15 mouse cellular contexts compared by ENCODE assay signal in genomic region chr9:122185953-122186352, GRCm38 (mm10).
A peak's percentile ranks its signal among the peaks of the same experiment; 100 is the strongest.
DNase-seq lines count a peak whose midpoint lies in the region; ATAC-seq and TF ChIP-seq lines count a peak whose summit lies in the region.
"Had no signal": no experiment of that assay in that cellular context is flagged by ENCODE, and none has a peak within 500 bp of the region (broad histone marks: within the 10 kb centered on the region; RNA-seq: fewer than 3 reads in every experiment).

No protein-coding gene starts in this region.

- 67% methylated on average over 6 of the region's 6 CpGs for WGBS in kidney, postnatal 0 days
- WGBS in intestine, embryonic 15.5 days = 82% methylated on average over 6 of the region's 6 CpGs

- H3K27me3 ChIP-seq in kidney, postnatal 0 days (ENCODE audit: insufficient read depth, low read length) = no peaks in the 10 kb centered on the region
- H3K27me3 ChIP-seq in intestine, embryonic 15.5 days (replicated peaks) = no peaks in the 10 kb centered on the region

- ATAC-seq in kidney, postnatal 0 days (replicated peaks; ENCODE audit: low FRiP score, low read depth) = no peak
- no peak for ATAC-seq in intestine, embryonic 15.5 days
- ATAC-seq: inflammation-experienced regulatory T-cells, adult 6 months had no signal

- intact Hi-C loops in heart, postnatal 25 days (cut with DNase I) = loop anchor here (2.0 kb wide), 1 partner anchor 65 kb away; no protein-coding TSS in a partner anchor

- H3K9ac ChIP-seq in kidney, postnatal 0 days (ENCODE audit: low read depth, low read length) = no peak overlapping the region
- no peak overlapping the region for H3K9ac ChIP-seq in intestine, embryonic 15.5 days

- TF ChIP-seq CTCF in kidney, postnatal 0 days (IDR thresholded peaks at IDR 0.05; ENCODE audit: low read depth) = no peak

- H3K4me2 ChIP-seq in kidney, postnatal 0 days (ENCODE audit: low read length) = no peak overlapping the region
- no peak overlapping the region for H3K4me2 ChIP-seq in intestine, embryonic 15.5 days (replicated peaks)
- H3K4me2 ChIP-seq: midbrain, embryonic 11.5 days had no signal

- peak; percentile 97 for DNase-seq in heart, adult 11 months
- no peak for DNase-seq in heart, postnatal 25 days (ENCODE audit: low spot score)
- no peak for DNase-seq in kidney, postnatal 0 days (ENCODE audit: low spot score)
- DNase-seq in kidney, adult 8-10 months = no peak
- DNase-seq in brain, adult 2 months (ENCODE audit: low read depth, low spot score) = peak; percentile 49
- DNase-seq in spleen, postnatal 36 days (ENCODE audit: low spot score in 2 of 2) = no peak
- DNase-seq in urinary bladder, postnatal 10 days (ENCODE audit: low spot score) = no peak
- DNase-seq: adrenal gland, postnatal 14 days; layer of hippocampus, adult 9-11 months; left cerebral cortex, postnatal 4 days; spleen, adult 18-20 months; thymus, adult 18-20 months had no signal

- peaks cover 19% of the 10 kb centered on the region; the same call in 1 of the 2 replicates for H3K4me1 ChIP-seq in kidney, postnatal 0 days (replicated peaks; ENCODE audit: insufficient read depth, low read length)
- 0 out of 2 replicates have a peak, but pooled peaks cover 20% of the 10 kb centered on the region for H3K4me1 ChIP-seq in intestine, embryonic 15.5 days (replicated peaks)

- H3K9me3 ChIP-seq in kidney, postnatal 0 days (replicated peaks; ENCODE audit: low read length) = no peaks in the 10 kb centered on the region
- H3K9me3 ChIP-seq in intestine, embryonic 15.5 days = no peaks in the 10 kb centered on the region

- H3K27ac ChIP-seq in kidney, postnatal 0 days = peak overlapping the region; percentile 67
- H3K27ac ChIP-seq in intestine, embryonic 15.5 days = peak overlapping the region; percentile 42

- no peaks in the 10 kb centered on the region for H3K36me3 ChIP-seq in kidney, postnatal 0 days (ENCODE audit: insufficient read depth, low read length)
- H3K36me3 ChIP-seq in intestine, embryonic 15.5 days = no peaks in the 10 kb centered on the region

- no peak overlapping the region for H3K4me3 ChIP-seq in kidney, postnatal 0 days (replicated peaks; ENCODE audit: low read depth, low read length)
- no peak overlapping the region for H3K4me3 ChIP-seq in intestine, embryonic 15.5 days (replicated peaks)

Comparison
In these comparisons a context has a peak if more than half of its experiments do, and no peak if none do; other contexts are left out.
1. DNase-seq: peak in heart, adult 11 months (single experiment) and brain, adult 2 months (single experiment); none in heart, postnatal 25 days (single experiment), kidney, postnatal 0 days (single experiment), kidney, adult 8-10 months (0 of 2), spleen, postnatal 36 days (0 of 2) and urinary bladder, postnatal 10 days (single experiment).